In genomic region chr12:69298281-69298680, GRCm38 (mm10) we compare ENCODE assay signal across 8 mouse cellular contexts. TPM values are rescaled to one million over a fixed set of nuclear protein-coding genes. Genes with fewer than 3 reads are reported as not detected.
DNase-seq lines count a peak whose midpoint lies in the region; ATAC-seq and TF ChIP-seq lines count a peak whose summit lies in the region.
"Had no signal": no experiment of that assay in that cellular context is flagged by ENCODE, and none has a peak within 500 bp of the region (broad histone marks: within the 10 kb centered on the region; RNA-seq: fewer than 3 reads in every experiment).

No protein-coding gene starts in this region.

- ATAC-seq in lung, postnatal 0 days: no peak
- no peak for ATAC-seq in forebrain, postnatal 0 days
- no peak for ATAC-seq in liver, embryonic 13.5 days (ENCODE audit: low read depth)
- ATAC-seq in activated CD4-positive, CD25-positive, alpha-beta regulatory T cell, adult 4 months: no peak
- no peak for ATAC-seq in megakaryocyte-erythroid progenitor cell, adult 5-6 weeks (replicated peaks; ENCODE audit: low FRiP score, low TSS enrichment, poor library complexity, severe bottlenecking)

- WGBS in lung, postnatal 0 days: 87% methylated on average over 4 of the region's 4 CpGs
- 93% methylated on average over 4 of the region's 4 CpGs for WGBS in forebrain, postnatal 0 days
- 88% methylated on average over 4 of the region's 4 CpGs for WGBS in liver, embryonic 13.5 days (ENCODE audit: insufficient replicate concordance)

- no peak overlapping the region; the same call in 1 of the 2 replicates for H3K4me2 ChIP-seq in lung, postnatal 0 days (replicated peaks; ENCODE audit: low read depth, low read length)
- peak overlapping the region; percentile 57 for H3K4me2 ChIP-seq in forebrain, postnatal 0 days (ENCODE audit: low read depth)
- H3K4me2 ChIP-seq in liver, embryonic 13.5 days: peak overlapping the region; percentile 82

- H3K9ac ChIP-seq in lung, postnatal 0 days (replicated peaks; ENCODE audit: low read depth): no peak overlapping the region
- H3K9ac ChIP-seq in forebrain, postnatal 0 days: no peak overlapping the region
- peak overlapping the region; percentile 97 for H3K9ac ChIP-seq in liver, embryonic 13.5 days

- H3K27me3 ChIP-seq in lung, postnatal 0 days (replicated peaks; ENCODE audit: insufficient read depth, low read length): no peaks in the 10 kb centered on the region
- H3K27me3 ChIP-seq in forebrain, postnatal 0 days (ENCODE audit: insufficient read depth, low read length): no peaks in the 10 kb centered on the region
- H3K27me3 ChIP-seq in liver, embryonic 13.5 days: no peaks in the 10 kb centered on the region

- no peak for TF ChIP-seq EP300 in lung, postnatal 0 days (IDR thresholded peaks at IDR 0.05)

- no peak overlapping the region for H3K4me3 ChIP-seq in lung, postnatal 0 days (ENCODE audit: low read depth, low read length)
- no peak overlapping the region; the same call in 1 of the 2 replicates for H3K4me3 ChIP-seq in forebrain, postnatal 0 days (ENCODE audit: low read depth, low read length)
- peak overlapping the region; percentile 90 for H3K4me3 ChIP-seq in liver, embryonic 13.5 days (replicated peaks)

- peaks cover 17% of the 10 kb centered on the region; the same call in 1 of the 2 replicates for H3K36me3 ChIP-seq in lung, postnatal 0 days (ENCODE audit: insufficient read depth, low read length)
- peaks cover 20% of the 10 kb centered on the region for H3K36me3 ChIP-seq in forebrain, postnatal 0 days (ENCODE audit: insufficient read depth)
- H3K36me3 ChIP-seq in liver, embryonic 13.5 days: peaks cover 41% of the 10 kb centered on the region

- H3K4me1 ChIP-seq in lung, postnatal 0 days (ENCODE audit: insufficient read depth, low read depth, low read length): peaks cover 15% of the 10 kb centered on the region; the same call in 1 of the 2 replicates
- H3K4me1 ChIP-seq in forebrain, postnatal 0 days (ENCODE audit: insufficient read depth): no peaks in the 10 kb centered on the region
- peaks cover 59% of the 10 kb centered on the region for H3K4me1 ChIP-seq in liver, embryonic 13.5 days (replicated peaks)

- H3K9me3 ChIP-seq in lung, postnatal 0 days (ENCODE audit: low read length): no peaks in the 10 kb centered on the region
- no peaks in the 10 kb centered on the region for H3K9me3 ChIP-seq in forebrain, postnatal 0 days (ENCODE audit: low read length)
- no peaks in the 10 kb centered on the region for H3K9me3 ChIP-seq in liver, embryonic 13.5 days (replicated peaks)

- peak; percentile 34 for TF ChIP-seq CTCF in lung, postnatal 0 days (IDR thresholded peaks at IDR 0.05)
- peak; percentile 16; the same call in 1 of the 2 replicates for TF ChIP-seq CTCF in forebrain, postnatal 0 days (IDR thresholded peaks at IDR 0.05; ENCODE audit: low read depth)

- 0 out of 2 replicates have a peak overlapping the region, but pooled peaks have one; percentile 3 for H3K27ac ChIP-seq in lung, postnatal 0 days (ENCODE audit: low read length)
- H3K27ac ChIP-seq in forebrain, postnatal 0 days (ENCODE audit: low read depth, low read length): no peak overlapping the region
- H3K27ac ChIP-seq in liver, embryonic 13.5 days: peak overlapping the region; percentile 96

- intact Hi-C loops in left cerebral cortex, postnatal 36 days (cut with DNase I): loop anchor here (5.0 kb wide), 2 partner anchors 56 to 101 kb away; partner anchors contain the start of genes Dnaaf2, Gm49383 and Klhdc1

- no peak for DNase-seq in lung, postnatal 0 days (ENCODE audit: low spot score)
- no peak for DNase-seq in lung, postnatal 14 days
- no peak for DNase-seq in forebrain, postnatal 0 days
- no peak for DNase-seq in liver, embryonic 13.5 days
- no peak for DNase-seq in left cerebral cortex, postnatal 36 days (ENCODE audit: low spot score in 2 of 2)
- DNase-seq: thymus, adult 18-20 months had no signal

RNA-seq across cellular contexts. Expression of gene Klhdc2, which starts 1.8 kb away (rescaled TPM):
- polyA plus RNA-seq in lung, postnatal 0 days (2015; fragmentation: Nextera tagmentation; extraction: Ambion mirVana): 82.1 and 83.9 TPM in 2 replicates
- total RNA-seq in forebrain, postnatal 0 days (2014; rRNA removed): 330 and 340 TPM in 2 replicates
- polyA plus RNA-seq in forebrain, postnatal 0 days (2015; fragmentation: Nextera tagmentation; extraction: Ambion mirVana): 260 and 264 TPM in 2 replicates
- 102 and 104 TPM in 2 replicates for polyA plus RNA-seq in liver, embryonic 13.5 days (2015; fragmentation: Nextera tagmentation; extraction: Ambion mirVana)
- polyA plus RNA-seq in activated CD4-positive, CD25-positive, alpha-beta regulatory T cell, adult 4 months (2017; shearing (Covaris generic)): 10 to 100 TPM; 11.8 to 19.7 TPM
- 100 to 1,000 TPM; 128 to 146 TPM for total RNA-seq in left cerebral cortex, postnatal 36 days (2021)
- 55.9 and 87.4 TPM in 2 replicates for total RNA-seq in megakaryocyte-erythroid progenitor cell, adult 5-6 weeks (2014; fragmentation: Nextera tagmentation)
- 90.1 and 107 TPM in 2 replicates for total RNA-seq in megakaryocyte-erythroid progenitor cell, adult 5-6 weeks (2017)

RNA-seq across cellular contexts. Expression of gene Klhdc1, which starts 57.3 kb away (rescaled TPM):
- polyA plus RNA-seq in lung, postnatal 0 days (2015; fragmentation: Nextera tagmentation; extraction: Ambion mirVana): 22.7 and 25.5 TPM in 2 replicates
- 11.2 and 12.8 TPM in 2 replicates for total RNA-seq in forebrain, postnatal 0 days (2014; rRNA removed)
- polyA plus RNA-seq in forebrain, postnatal 0 days (2015; fragmentation: Nextera tagmentation; extraction: Ambion mirVana): 22.0 and 23.7 TPM in 2 replicates
- 3.7 and 3.9 TPM in 2 replicates for polyA plus RNA-seq in liver, embryonic 13.5 days (2015; fragmentation: Nextera tagmentation; extraction: Ambion mirVana)
- 10 to 100 TPM; 13.0 to 26.6 TPM for polyA plus RNA-seq in activated CD4-positive, CD25-positive, alpha-beta regulatory T cell, adult 4 months (2017; shearing (Covaris generic))
- total RNA-seq in left cerebral cortex, postnatal 36 days (2021): 10 to 100 TPM; 19.0 to 22.5 TPM
- total RNA-seq in megakaryocyte-erythroid progenitor cell, adult 5-6 weeks (2014; fragmentation: Nextera tagmentation): 6.3 and 9.5 TPM in 2 replicates
- total RNA-seq in megakaryocyte-erythroid progenitor cell, adult 5-6 weeks (2017): 7.3 and 7.7 TPM in 2 replicates

RNA-seq across cellular contexts. Expression of gene Nemf, which starts 58.7 kb away (rescaled TPM):
- 65.5 and 68.5 TPM in 2 replicates for polyA plus RNA-seq in lung, postnatal 0 days (2015; fragmentation: Nextera tagmentation; extraction: Ambion mirVana)
- total RNA-seq in forebrain, postnatal 0 days (2014; rRNA removed): 44.4 and 47.7 TPM in 2 replicates
- 47.6 and 64.7 TPM in 2 replicates for polyA plus RNA-seq in forebrain, postnatal 0 days (2015; fragmentation: Nextera tagmentation; extraction: Ambion mirVana)
- 47.5 and 56.5 TPM in 2 replicates for polyA plus RNA-seq in liver, embryonic 13.5 days (2015; fragmentation: Nextera tagmentation; extraction: Ambion mirVana)
- 100 to 1,000 TPM; 138 to 148 TPM for polyA plus RNA-seq in activated CD4-positive, CD25-positive, alpha-beta regulatory T cell, adult 4 months (2017; shearing (Covaris generic))
- total RNA-seq in left cerebral cortex, postnatal 36 days (2021): 10 to 100 TPM; 35.9 to 53.2 TPM
- total RNA-seq in megakaryocyte-erythroid progenitor cell, adult 5-6 weeks (2014; fragmentation: Nextera tagmentation): 70.0 and 101 TPM in 2 replicates
- 168 and 179 TPM in 2 replicates for total RNA-seq in megakaryocyte-erythroid progenitor cell, adult 5-6 weeks (2017)
